Mouse (Mus musculus) megakaryocyte, embryonic 14.5 days (primary cell): ENCODE measurements around the gene Gng8.

Source experiments
- FLI1 ChIP-seq: IDR thresholded peaks from 2 replicates; pipeline ENCODE4 v1.6.1; 2012; ENCODE audit warnings: low read length, inconsistent platforms, mixed read lengths
- GATA1 ChIP-seq: IDR thresholded peaks from 3 replicates; pipeline ENCODE4 v1.6.1; 2012; ENCODE audit warnings: mixed read lengths, low read length, inconsistent platforms, borderline replicate concordance

GRCm38 (mm10) chr7:16890536-16890935 is 1.1 kb upstream of the Gng8 start:
- no peak for TF ChIP-seq FLI1
- TF ChIP-seq GATA1: no peak
